Mouse (Mus musculus): ENCODE results near the gene Myh7. TPM values are rescaled to one million over a fixed set of nuclear protein-coding genes. Genes with fewer than 3 reads are reported as not detected.

Myh7 gene
- polyA plus RNA-seq, 1 experiment from 2014 or later = 29.1 TPM

DNA sequence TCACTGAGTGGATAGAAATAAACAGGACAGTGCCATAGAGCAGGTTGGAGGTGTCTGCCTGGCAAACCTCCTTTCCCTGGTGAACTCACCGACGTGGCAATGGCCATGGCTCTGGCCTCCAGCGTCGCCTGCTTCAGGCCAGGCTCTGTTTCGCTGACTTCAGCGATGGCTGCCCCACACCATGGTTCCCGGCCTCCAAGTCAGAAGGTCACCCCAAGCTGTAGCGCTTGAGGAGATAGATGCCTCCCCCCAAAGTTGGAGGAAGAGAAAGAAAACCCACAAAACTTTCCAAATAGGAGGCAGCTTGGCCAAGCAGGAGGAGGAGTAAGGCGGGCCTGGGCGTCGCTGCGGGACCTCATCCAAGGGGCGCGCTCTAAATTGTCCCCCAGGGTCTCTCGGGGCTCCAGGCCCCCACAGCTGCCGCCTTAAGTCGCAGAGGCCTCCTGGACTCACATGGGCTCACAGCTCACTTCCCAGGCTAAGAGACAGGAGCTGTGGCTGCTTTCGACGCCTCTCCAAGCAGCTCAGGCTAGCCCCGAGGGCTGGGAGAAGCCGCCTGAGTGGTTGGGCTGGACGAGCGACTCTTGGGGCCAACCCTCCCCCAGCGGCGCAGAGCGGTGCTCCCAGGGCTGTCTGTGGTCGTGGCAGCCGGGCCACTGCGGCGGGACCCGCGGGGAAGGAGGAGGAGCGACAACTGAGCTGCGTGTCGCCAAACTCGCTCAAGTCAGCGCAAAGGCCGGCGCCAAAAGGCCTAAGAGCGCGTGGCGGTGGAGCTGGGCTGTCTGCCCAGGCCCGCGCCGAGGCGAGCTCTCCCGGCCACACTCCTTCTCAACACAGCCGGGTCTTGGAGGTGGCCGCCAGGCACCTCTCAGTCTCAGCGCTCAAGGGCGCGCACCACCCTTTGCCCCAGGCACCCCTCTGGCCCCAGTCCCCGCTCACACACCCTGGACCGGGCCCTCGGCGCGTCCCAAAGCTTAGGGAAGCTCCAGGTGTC is 68.8 kb downstream of the Myh7 start, which contains the start of gene Efs:
Efs (minus strand) TSS at position 778 of the 994 bp plus-strand sequence.
- peak; percentile 60 for ATAC-seq (ENCODE audit: borderline replicate concordance, extremely low read depth, low FRiP score, low TSS enrichment)
- Histone ChIP-seq H3K36me3 (peaks cover 7% of the 10 kb centered on the region), H3K27ac (peak within 1 kb of the TSS; percentile 98), H3K9me3 (no peaks in the 10 kb centered on the region), H3K4me3 (peak within 1 kb of the TSS; percentile 51), H3K4me1 (peaks cover 36% of the 10 kb centered on the region), H3K27me3 (0 out of 2 replicates have a peak, but pooled peaks cover 8% of the 10 kb centered on the region), H3K4me2 (peak within 1 kb of the TSS; percentile 79), H3K9ac (peak within 1 kb of the TSS; percentile 68)
- 2% methylated on average over 57 of the region's 57 CpGs for WGBS

DNA sequence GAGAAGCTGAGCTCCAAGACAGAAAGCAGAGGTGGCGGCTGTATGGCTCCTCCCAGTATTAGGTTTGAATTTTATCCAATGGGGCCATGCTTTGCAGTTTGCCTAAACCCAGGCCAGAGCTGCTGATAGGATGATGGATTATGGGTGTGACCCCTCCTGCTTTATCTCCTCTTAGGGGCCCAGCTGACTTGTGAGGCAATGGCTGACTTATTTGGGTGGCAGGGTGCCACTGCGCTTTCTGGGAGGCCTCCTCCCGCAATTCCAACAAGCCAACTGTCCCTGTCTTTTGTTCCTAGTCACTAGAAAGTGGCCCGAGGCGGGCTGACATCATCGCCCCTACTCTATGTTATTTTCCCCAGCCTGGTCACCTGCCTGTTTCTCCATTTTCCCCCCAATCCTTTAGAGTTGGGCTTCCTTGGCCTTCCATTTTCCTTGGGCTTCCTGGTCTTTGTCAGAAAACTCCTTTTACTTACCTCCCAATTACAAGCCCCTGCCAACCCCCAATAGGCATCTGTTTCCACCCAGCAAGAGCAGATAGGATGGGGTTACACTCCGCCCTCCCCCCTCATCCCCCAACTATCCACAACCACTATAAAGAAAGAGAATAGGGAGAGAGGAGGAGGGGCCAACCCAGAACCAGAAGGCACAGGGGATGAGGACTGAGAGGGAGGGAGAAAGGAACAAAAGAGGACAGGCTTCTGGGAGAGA is 69.6 kb downstream of the Myh7 start:
- 21% methylated on average over 7 of the region's 7 CpGs for WGBS
- peak overlapping the region; percentile 98 for H3K27ac ChIP-seq
- H3K9me3 ChIP-seq = no peaks in the 10 kb centered on the region
- peak overlapping the region; percentile 51 for H3K4me3 ChIP-seq
- peak; percentile 25; the same call in 1 of the 2 replicates for ATAC-seq (ENCODE audit: borderline replicate concordance, extremely low read depth, low FRiP score, low TSS enrichment)
- peaks cover 14% of the 10 kb centered on the region for H3K36me3 ChIP-seq
- H3K27me3 ChIP-seq = 0 out of 2 replicates have a peak, but pooled peaks cover 8% of the 10 kb centered on the region
- peaks cover 36% of the 10 kb centered on the region for H3K4me1 ChIP-seq
- peak overlapping the region; percentile 68 for H3K9ac ChIP-seq
- peak overlapping the region; percentile 79 for H3K4me2 ChIP-seq

MicroRNA genes within 50 kb of the gene (microRNA counts, 519-probe panel; counts per million panel counts)
- 3,054 counts per million, percentile 81 among the panel's probes with 10 or more counts for microRNA mmu-miR-208a
- 2,215 counts per million, percentile 29 among the panel's probes with 10 or more counts for microRNA mmu-miR-208b

Small RNAs within 50 kb of the gene (microRNA-seq; reads per million reads assigned to microRNA genes)
- gene Mir208a = 307 reads per million, percentile 65 among the genes with 10 or more reads in this experiment
- gene Mir208b = 937 reads per million, percentile 75 among the genes with 10 or more reads in this experiment

Other genes with a start within 250 kb of the Myh7 start
- gene Slc7a8, start 212.7 kb downstream of the Myh7 start, polyA plus RNA-seq (2015; fragmentation: Nextera tagmentation; extraction: Ambion mirVana) = 1.4 and 1.8 TPM in 2 replicates
- gene Rnf212b, start 180.5 kb downstream of the Myh7 start, polyA plus RNA-seq (2015; fragmentation: Nextera tagmentation; extraction: Ambion mirVana) = not detected in 2 replicates
- 10.0 and 11.4 TPM in 2 replicates for gene Homez, start 123.7 kb downstream of the Myh7 start, polyA plus RNA-seq (2015; fragmentation: Nextera tagmentation; extraction: Ambion mirVana)
- 1.1 and 1.6 TPM in 2 replicates for gene Ppp1r3e, start 117.1 kb downstream of the Myh7 start, polyA plus RNA-seq (2015; fragmentation: Nextera tagmentation; extraction: Ambion mirVana)
- 3.0 and 3.1 TPM in 2 replicates for gene Bcl2l2, start 111.2 kb downstream of the Myh7 start, polyA plus RNA-seq (2015; fragmentation: Nextera tagmentation; extraction: Ambion mirVana)
- gene Gm20521, start 111.2 kb downstream of the Myh7 start, polyA plus RNA-seq (2015; fragmentation: Nextera tagmentation; extraction: Ambion mirVana) = not detected in 2 replicates
- gene Pabpn1, start 102.1 kb downstream of the Myh7 start, polyA plus RNA-seq (2015; fragmentation: Nextera tagmentation; extraction: Ambion mirVana) = 102 and 109 TPM in 2 replicates
- 32.5 and 34.1 TPM in 2 replicates for gene Slc22a17, start 81.5 kb downstream of the Myh7 start, polyA plus RNA-seq (2015; fragmentation: Nextera tagmentation; extraction: Ambion mirVana)
- 26.5 and 29.1 TPM in 2 replicates for gene Efs, start 68.5 kb downstream of the Myh7 start, polyA plus RNA-seq (2015; fragmentation: Nextera tagmentation; extraction: Ambion mirVana)
- 0.19 TPM in 1 of 2 replicates, not detected in the other for gene Il25, start 61.9 kb downstream of the Myh7 start, polyA plus RNA-seq (2015; fragmentation: Nextera tagmentation; extraction: Ambion mirVana)
- gene Cmtm5, start 58.4 kb downstream of the Myh7 start, polyA plus RNA-seq (2015; fragmentation: Nextera tagmentation; extraction: Ambion mirVana) = 0.95 and 1.0 TPM in 2 replicates
- 70.4 and 166 TPM in 2 replicates for gene Myh6, start 27.7 kb downstream of the Myh7 start, polyA plus RNA-seq (2015; fragmentation: Nextera tagmentation; extraction: Ambion mirVana)
- gene Gm17428, start 17.7 kb downstream of the Myh7 start, polyA plus RNA-seq (2015; fragmentation: Nextera tagmentation; extraction: Ambion mirVana) = not detected in 2 replicates
- gene Ngdn, start 20.8 kb upstream of the Myh7 start, polyA plus RNA-seq (2015; fragmentation: Nextera tagmentation; extraction: Ambion mirVana) = 81.1 and 81.3 TPM in 2 replicates
- 4.2 and 4.3 TPM in 2 replicates for gene Zfhx2, start 97.7 kb upstream of the Myh7 start, polyA plus RNA-seq (2015; fragmentation: Nextera tagmentation; extraction: Ambion mirVana)
- 22.0 and 22.9 TPM in 2 replicates for gene Thtpa, start 100.2 kb upstream of the Myh7 start, polyA plus RNA-seq (2015; fragmentation: Nextera tagmentation; extraction: Ambion mirVana)
- gene Ap1g2, start 112.0 kb upstream of the Myh7 start, polyA plus RNA-seq (2015; fragmentation: Nextera tagmentation; extraction: Ambion mirVana) = 17.2 and 18.9 TPM in 2 replicates
- 0.33 and 0.37 TPM in 2 replicates for gene Jph4, start 122.3 kb upstream of the Myh7 start, polyA plus RNA-seq (2015; fragmentation: Nextera tagmentation; extraction: Ambion mirVana)
- gene Dhrs2, start 227.4 kb upstream of the Myh7 start, polyA plus RNA-seq (2015; fragmentation: Nextera tagmentation; extraction: Ambion mirVana) = not detected in 2 replicates

Measured in lung, embryonic 15.5 days (tissue).